Mouse (Mus musculus): ENCODE results near the gene Gm20403. TPM values are rescaled to one million over a fixed set of nuclear protein-coding genes. Genes with fewer than 3 reads are reported as not detected.
"Not testable (repeated sequence)": the region's sequence is repeated elsewhere in the genome, so short reads cannot be mapped to it uniquely, and the experiment has no call there.

The Gm20403 gene
- polyA plus RNA-seq, 1 experiment from 2014 or later: not detected

DNA sequence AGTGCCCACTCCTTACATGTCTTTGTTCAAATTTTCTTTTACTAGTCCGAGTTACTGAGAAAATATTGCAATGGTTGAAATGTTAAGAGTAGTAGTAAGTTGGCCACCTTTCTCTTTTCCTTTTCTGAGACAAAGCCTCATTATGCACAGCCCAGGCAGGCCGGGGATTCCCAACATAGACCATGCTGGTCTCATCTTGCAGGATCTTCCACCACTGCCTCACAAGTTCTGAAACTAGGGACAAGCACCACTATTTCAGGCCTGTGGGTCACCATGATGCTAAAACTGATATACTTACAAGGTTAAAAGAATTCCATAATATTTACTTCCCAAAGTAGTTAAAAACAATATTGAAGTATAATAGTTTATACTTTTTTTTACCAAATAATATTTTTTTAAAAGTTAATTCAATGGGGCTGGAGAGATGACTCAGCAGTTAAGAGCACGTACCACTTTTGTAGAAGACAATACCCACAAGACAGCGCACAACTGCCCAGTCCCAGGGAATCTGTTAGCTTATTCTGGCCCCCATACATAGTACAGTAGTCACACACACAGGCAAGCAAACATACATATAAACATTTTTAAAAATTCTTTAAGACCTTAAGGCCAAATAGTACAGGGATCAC is 20.7 kb downstream of the Gm20403 start:
- Histone ChIP-seq H3K4me1 (replicated peaks) (no peaks in the 10 kb centered on the region), H3K9me3 (no peaks in the 10 kb centered on the region), H3K9ac (replicated peaks) (no peak overlapping the region), H3K27ac (no peak overlapping the region), H3K4me2 (no peak overlapping the region), H3K36me3 (peaks cover 44% of the 10 kb centered on the region; the same call in 1 of the 2 replicates), H3K27me3 (no peaks in the 10 kb centered on the region), H3K4me3 (replicated peaks) (no peak overlapping the region)
- WGBS: 97% methylated on average over 4 of the region's 4 CpGs
- no peak for ATAC-seq (ENCODE audit: insufficient number of reproducible peaks, insufficient read depth, low FRiP score, low TSS enrichment, low read depth)

DNA sequence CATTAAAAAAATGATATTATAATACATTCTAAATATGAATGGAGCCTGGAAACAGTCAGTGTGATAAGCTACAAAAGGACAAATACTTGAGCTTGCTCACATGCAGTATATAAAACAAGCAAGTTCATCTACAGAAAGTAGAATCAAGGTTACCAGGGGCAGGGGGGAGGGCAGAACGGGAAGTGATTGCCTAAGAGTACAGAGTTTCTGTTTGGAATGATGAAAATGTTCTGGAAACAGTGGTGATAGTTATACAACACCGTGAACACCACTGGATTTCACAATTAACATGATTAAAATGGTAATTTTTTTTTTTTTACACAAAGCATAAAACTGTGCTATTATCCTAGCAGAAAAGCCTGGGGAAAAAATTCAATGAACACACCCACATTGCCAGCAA is 26.8 kb downstream of the Gm20403 start:
- H3K9me3 ChIP-seq: no peaks in the 10 kb centered on the region
- no peak overlapping the region for H3K27ac ChIP-seq
- no peak overlapping the region for H3K4me3 ChIP-seq (replicated peaks)
- 76% methylated on average over 2 of the region's 2 CpGs for WGBS
- no peak overlapping the region for H3K9ac ChIP-seq (replicated peaks)
- H3K27me3 ChIP-seq: no peaks in the 10 kb centered on the region
- H3K36me3 ChIP-seq: peaks cover 13% of the 10 kb centered on the region; the same call in 1 of the 2 replicates
- no peaks in the 10 kb centered on the region for H3K4me1 ChIP-seq (replicated peaks)
- no peak overlapping the region for H3K4me2 ChIP-seq
- ATAC-seq (ENCODE audit: insufficient number of reproducible peaks, insufficient read depth, low FRiP score, low TSS enrichment, low read depth): no peak

DNA sequence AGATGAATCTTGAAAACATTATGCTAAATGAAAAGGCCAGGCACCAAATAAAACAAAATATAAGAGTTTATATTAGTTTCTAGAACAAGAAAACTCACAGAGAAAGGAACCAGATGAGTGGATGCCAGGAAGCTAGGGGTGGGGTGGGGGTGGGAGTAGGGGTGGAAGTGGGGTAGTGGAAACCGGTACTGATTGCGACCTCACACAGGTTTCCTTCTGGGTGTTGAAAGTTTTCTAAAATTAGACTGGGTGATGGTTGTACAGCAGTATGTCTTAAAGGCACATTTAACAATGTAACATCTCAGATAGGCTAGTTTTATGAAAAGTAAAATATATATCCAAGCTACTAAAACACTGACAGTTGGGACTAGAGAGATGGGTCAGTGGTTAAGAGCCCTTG is 29.4 kb downstream of the Gm20403 start:
- no peak overlapping the region for H3K4me2 ChIP-seq
- no peak for ATAC-seq (ENCODE audit: insufficient number of reproducible peaks, insufficient read depth, low FRiP score, low TSS enrichment, low read depth)
- H3K9me3 ChIP-seq: no peaks in the 10 kb centered on the region
- 94% methylated on average over 2 of the region's 2 CpGs for WGBS
- H3K4me1 ChIP-seq (replicated peaks): no peaks in the 10 kb centered on the region
- peaks cover 19% of the 10 kb centered on the region; the same call in 1 of the 2 replicates for H3K36me3 ChIP-seq
- no peaks in the 10 kb centered on the region for H3K27me3 ChIP-seq
- H3K27ac ChIP-seq: no peak overlapping the region
- H3K9ac ChIP-seq (replicated peaks): no peak overlapping the region
- no peak overlapping the region for H3K4me3 ChIP-seq (replicated peaks)

DNA sequence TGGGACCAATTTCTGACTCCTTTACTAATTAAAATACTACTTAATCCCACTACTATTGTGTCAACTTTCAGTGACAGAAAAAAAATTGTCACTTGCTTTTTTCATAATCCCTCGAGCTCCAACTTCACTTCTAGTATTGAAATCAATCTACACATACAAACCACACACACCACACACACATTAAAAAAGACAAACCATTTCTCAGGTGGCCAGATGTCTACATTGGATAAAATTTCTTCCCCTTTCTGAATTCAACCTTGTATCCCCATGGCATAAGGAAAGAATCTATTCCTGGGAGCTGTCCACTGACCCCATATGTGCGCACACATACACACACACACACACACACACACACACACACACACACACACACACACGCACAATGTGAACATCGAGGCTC is 29.9 kb downstream of the Gm20403 start:
- ATAC-seq (ENCODE audit: insufficient number of reproducible peaks, insufficient read depth, low FRiP score, low TSS enrichment, low read depth): no peak
- H3K4me1 ChIP-seq (replicated peaks): no peaks in the 10 kb centered on the region
- no peaks in the 10 kb centered on the region for H3K27me3 ChIP-seq
- no peaks in the 10 kb centered on the region for H3K9me3 ChIP-seq
- no peak overlapping the region for H3K4me3 ChIP-seq (replicated peaks)
- H3K27ac ChIP-seq: no peak overlapping the region
- no peak overlapping the region for H3K4me2 ChIP-seq
- 86% methylated on average over 4 of the region's 4 CpGs for WGBS
- no peak overlapping the region for H3K9ac ChIP-seq (replicated peaks)
- peaks cover 19% of the 10 kb centered on the region for H3K36me3 ChIP-seq

DNA sequence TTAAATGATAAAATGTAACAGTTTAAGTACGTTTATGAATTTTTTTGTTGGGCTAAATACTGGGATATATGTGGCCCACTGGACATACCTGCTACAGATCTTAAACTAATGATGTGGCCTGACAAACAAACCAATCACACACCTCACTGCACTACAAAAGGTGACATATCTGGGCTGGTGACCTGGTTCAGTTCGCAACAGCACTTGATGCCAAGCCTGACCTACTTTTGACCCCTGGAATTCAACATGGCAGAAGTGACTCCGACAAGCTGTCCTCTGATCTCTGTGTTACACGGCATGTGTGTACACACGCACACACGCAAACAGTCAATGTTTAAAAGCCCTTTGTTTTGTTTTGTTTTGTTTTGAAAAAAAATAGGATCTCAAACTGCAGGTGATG is 40.2 kb downstream of the Gm20403 start:
- H3K27ac ChIP-seq: no peak overlapping the region
- H3K4me1 ChIP-seq (replicated peaks): no peaks in the 10 kb centered on the region
- no peaks in the 10 kb centered on the region for H3K9me3 ChIP-seq
- H3K4me3 ChIP-seq (replicated peaks): no peak overlapping the region
- H3K27me3 ChIP-seq: no peaks in the 10 kb centered on the region
- no peak overlapping the region for H3K4me2 ChIP-seq
- WGBS: 87% methylated on average over 6 of the region's 6 CpGs
- peaks cover 22% of the 10 kb centered on the region for H3K36me3 ChIP-seq
- ATAC-seq (ENCODE audit: insufficient number of reproducible peaks, insufficient read depth, low FRiP score, low TSS enrichment, low read depth): no peak
- H3K9ac ChIP-seq (replicated peaks): no peak overlapping the region

DNA sequence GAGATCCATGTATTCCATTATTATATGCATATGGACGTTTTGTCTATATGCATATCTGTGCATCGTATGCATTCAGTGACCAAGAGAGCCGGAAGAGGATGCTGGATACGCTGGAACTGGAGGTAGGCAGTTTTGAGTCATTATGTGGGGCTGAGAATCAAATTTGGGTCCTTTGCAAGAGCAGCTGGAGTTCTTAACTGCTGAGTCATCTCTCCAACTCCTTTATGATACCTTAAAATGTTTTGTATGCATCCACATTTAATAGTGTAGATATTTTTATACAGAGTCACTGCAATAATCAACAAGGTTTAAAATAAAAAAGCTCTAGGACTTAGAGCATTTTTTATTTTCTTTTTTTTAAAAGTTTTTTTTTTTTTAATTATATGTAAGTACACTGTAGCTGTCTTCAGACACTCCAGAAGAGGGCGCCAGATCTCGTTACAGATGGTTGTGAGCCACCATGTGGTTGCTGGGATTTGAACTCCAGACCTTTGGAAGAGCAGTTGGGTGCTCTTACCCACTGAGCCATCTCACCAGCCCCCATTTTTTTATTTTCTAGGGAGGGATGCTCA is 43.7 kb downstream of the Gm20403 start:
- not testable (repeated sequence) for H3K9me3 ChIP-seq; H3K27me3 ChIP-seq; H3K27ac ChIP-seq; H3K4me1 ChIP-seq (replicated peaks); H3K4me3 ChIP-seq (replicated peaks); ATAC-seq (ENCODE audit: insufficient number of reproducible peaks, insufficient read depth, low FRiP score, low TSS enrichment, low read depth); H3K4me2 ChIP-seq; H3K9ac ChIP-seq (replicated peaks)
- peaks cover 47% of the 10 kb centered on the region for H3K36me3 ChIP-seq
- WGBS: 86% methylated on average over 6 of the region's 6 CpGs

DNA sequence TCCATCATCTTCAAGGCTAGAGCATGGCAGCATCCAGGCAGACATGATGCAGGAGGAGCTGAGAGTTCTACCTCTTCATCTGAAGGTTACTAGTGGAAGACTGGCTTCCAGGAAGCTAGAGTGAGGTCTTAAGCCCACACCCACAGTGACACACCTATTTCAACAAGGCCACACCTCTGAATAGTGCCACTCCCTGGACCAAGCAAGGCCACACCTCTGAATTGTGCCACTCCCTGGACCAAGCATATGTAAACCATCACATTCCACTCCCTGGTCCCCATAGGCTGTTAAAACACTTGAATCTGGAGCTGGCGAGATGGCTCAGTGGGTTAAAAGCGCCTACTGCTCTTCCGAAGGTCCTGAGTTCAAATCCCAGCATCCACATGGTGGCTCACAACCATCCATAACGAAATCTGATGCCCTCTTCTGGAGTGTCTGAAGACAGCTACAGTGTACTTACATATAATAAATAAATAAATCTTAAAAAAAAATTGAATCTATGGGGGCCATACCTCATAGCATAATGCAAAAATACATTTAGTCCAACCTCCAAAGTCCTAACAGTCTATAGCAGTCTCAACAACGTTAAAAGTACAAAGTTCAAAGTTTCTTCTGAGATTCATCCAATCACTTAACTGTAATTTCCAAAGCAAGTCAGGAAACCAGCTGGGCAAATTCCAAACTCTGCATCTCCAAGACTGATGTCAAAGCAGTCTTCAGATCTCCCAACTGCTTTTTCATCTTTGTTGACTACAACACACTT is 48.6 kb downstream of the Gm20403 start:
- not testable (repeated sequence) for ATAC-seq (ENCODE audit: insufficient number of reproducible peaks, insufficient read depth, low FRiP score, low TSS enrichment, low read depth); H3K4me2 ChIP-seq; H3K4me3 ChIP-seq (replicated peaks); H3K27me3 ChIP-seq; H3K9me3 ChIP-seq; H3K9ac ChIP-seq (replicated peaks); H3K4me1 ChIP-seq (replicated peaks); H3K27ac ChIP-seq
- WGBS: 93% methylated on average over 5 of the region's 5 CpGs
- peaks cover 52% of the 10 kb centered on the region for H3K36me3 ChIP-seq

Other genes with a start within 250 kb of the Gm20403 start
- gene Snx6, start 190.8 kb downstream of the Gm20403 start, polyA plus RNA-seq (2016; fragmentation: Nextera tagmentation; extraction: Ambion mirVana): 200 and 211 TPM in 2 replicates
- gene Cfl2, start 123.7 kb downstream of the Gm20403 start, polyA plus RNA-seq (2016; fragmentation: Nextera tagmentation; extraction: Ambion mirVana): 144 TPM in 2 replicates
- 30.6 and 33.9 TPM in 2 replicates for gene Baz1a, start 27.8 kb upstream of the Gm20403 start, polyA plus RNA-seq (2016; fragmentation: Nextera tagmentation; extraction: Ambion mirVana)
- gene 2700097O09Rik, start 93.6 kb upstream of the Gm20403 start, polyA plus RNA-seq (2016; fragmentation: Nextera tagmentation; extraction: Ambion mirVana): 44.9 and 45.6 TPM in 2 replicates
- gene Srp54a, start 93.7 kb upstream of the Gm20403 start, polyA plus RNA-seq (2016; fragmentation: Nextera tagmentation; extraction: Ambion mirVana): 153 and 170 TPM in 2 replicates
- 15.7 and 18.4 TPM in 2 replicates for gene Fam177a, start 137.9 kb upstream of the Gm20403 start, polyA plus RNA-seq (2016; fragmentation: Nextera tagmentation; extraction: Ambion mirVana)
- gene Srp54b, start 168.6 kb upstream of the Gm20403 start, polyA plus RNA-seq (2016; fragmentation: Nextera tagmentation; extraction: Ambion mirVana): 59.0 and 67.3 TPM in 2 replicates
- 2.2 and 5.1 TPM in 2 replicates for gene 1700047I17Rik2, start 213.1 kb upstream of the Gm20403 start, polyA plus RNA-seq (2016; fragmentation: Nextera tagmentation; extraction: Ambion mirVana)
- 71.0 and 75.7 TPM in 2 replicates for gene Srp54c, start 243.6 kb upstream of the Gm20403 start, polyA plus RNA-seq (2016; fragmentation: Nextera tagmentation; extraction: Ambion mirVana)

Measured in limb, embryonic 12.5 days (tissue).